In genomic region chr9:43745051-43745792, GRCm38 (mm10) we compare ENCODE assay signal across 9 mouse cellular contexts. TPM values are rescaled to one million over a fixed set of nuclear protein-coding genes. Genes with fewer than 3 reads are reported as not detected.
A peak's percentile ranks its signal among the peaks of the same experiment; 100 is the strongest.
DNase-seq lines count a peak whose midpoint lies in the region; ATAC-seq and TF ChIP-seq lines count a peak whose summit lies in the region.
"Had no signal": no experiment of that assay in that cellular context is flagged by ENCODE, and none has a peak within 500 bp of the region (broad histone marks: within the 10 kb centered on the region; RNA-seq: fewer than 3 reads in every experiment).

No protein-coding gene starts in this region.

- peak overlapping the region; percentile 89 for H3K27ac ChIP-seq in left cerebral cortex, adult 2 months
- H3K27ac ChIP-seq in brown adipose tissue, adult 24 weeks (replicated peaks; ENCODE audit: low read depth, low read length), result no peak overlapping the region
- peak overlapping the region; percentile 32; the same call in 1 of the 2 replicates for H3K27ac ChIP-seq in forebrain, embryonic 16.5 days (ENCODE audit: low read length)
- H3K27ac ChIP-seq in kidney, embryonic 16.5 days (ENCODE audit: low read length), result no peak overlapping the region

- no peaks in the 10 kb centered on the region for H3K9me3 ChIP-seq in forebrain, embryonic 16.5 days (ENCODE audit: control insufficient read depth, low read length)
- no peaks in the 10 kb centered on the region for H3K9me3 ChIP-seq in kidney, embryonic 16.5 days (ENCODE audit: low read length)
- H3K9me3 ChIP-seq: megakaryocyte, embryonic 14.5 days had no signal

- intact Hi-C loops in left cerebral cortex, adult 2 months (cut with DNase I), result loop anchor here (10.0 kb wide), 1 partner anchor 340 kb away; no protein-coding TSS in a partner anchor

- peak; percentile 51 to 56 for DNase-seq in left cerebral cortex, adult 2 months (ENCODE audit: extremely low spot score in 1 of 2, low spot score in 2 of 2)
- no peak for DNase-seq in left cerebral cortex, adult 8-10 months (ENCODE audit: low spot score in 2 of 2)
- peak; percentile 31 for DNase-seq in lung, postnatal 14 days
- peak; percentile 52 for DNase-seq in right cerebral cortex, postnatal 4 days
- no peak for DNase-seq in ovary, postnatal 10 days (ENCODE audit: low spot score)

- no peaks in the 10 kb centered on the region for H3K36me3 ChIP-seq in forebrain, embryonic 16.5 days (ENCODE audit: control insufficient read depth, insufficient read depth)
- H3K36me3 ChIP-seq in kidney, embryonic 16.5 days (ENCODE audit: insufficient read depth, low read length), result no peaks in the 10 kb centered on the region

- H3K4me2 ChIP-seq in forebrain, embryonic 16.5 days (ENCODE audit: low read length), result peak overlapping the region; percentile 85
- peak overlapping the region; percentile 97 for H3K4me2 ChIP-seq in kidney, embryonic 16.5 days (replicated peaks; ENCODE audit: low read depth, low read length)

- H3K27me3 ChIP-seq in forebrain, embryonic 16.5 days (replicated peaks; ENCODE audit: control insufficient read depth, insufficient read depth, low read length), result no peaks in the 10 kb centered on the region
- H3K27me3 ChIP-seq in kidney, embryonic 16.5 days (ENCODE audit: insufficient read depth, low read length), result peaks cover 21% of the 10 kb centered on the region

- peak; percentile 40 for TF ChIP-seq CTCF in left cerebral cortex, adult 2 months (IDR thresholded peaks at IDR 0.05)

- H3K4me3 ChIP-seq in left cerebral cortex, adult 2 months, result peak overlapping the region; percentile 79
- H3K4me3 ChIP-seq in brown adipose tissue, adult 24 weeks (ENCODE audit: insufficient read depth, low read depth, low read length), result peak overlapping the region; percentile 81
- H3K4me3 ChIP-seq in forebrain, embryonic 16.5 days (replicated peaks; ENCODE audit: low read length), result peak overlapping the region; percentile 52
- H3K4me3 ChIP-seq in kidney, embryonic 16.5 days (ENCODE audit: low read length), result peak overlapping the region; percentile 79
- H3K4me3 ChIP-seq: megakaryocyte, embryonic 14.5 days had no signal

- peak; percentile 29; the same call in 1 of the 2 replicates for ATAC-seq in forebrain, embryonic 16.5 days
- no peak for ATAC-seq in kidney, embryonic 16.5 days (ENCODE audit: low FRiP score, low TSS enrichment)

- H3K9ac ChIP-seq in forebrain, embryonic 16.5 days (replicated peaks; ENCODE audit: low read depth, low read length), result peak overlapping the region; percentile 95
- peak overlapping the region; percentile 86 for H3K9ac ChIP-seq in kidney, embryonic 16.5 days (replicated peaks; ENCODE audit: low read length)

- WGBS in forebrain, embryonic 16.5 days, result 0% methylated on average over 43 of the region's 43 CpGs
- under 1% methylated on average over 43 of the region's 43 CpGs for WGBS in kidney, embryonic 16.5 days

- no peaks in the 10 kb centered on the region; the same call in 1 of the 2 replicates for H3K4me1 ChIP-seq in brown adipose tissue, adult 24 weeks (ENCODE audit: control insufficient read depth, insufficient read depth, insufficient read length, low read length)
- H3K4me1 ChIP-seq in forebrain, embryonic 16.5 days (replicated peaks; ENCODE audit: control insufficient read depth, insufficient read depth, low read length), result peaks cover 55% of the 10 kb centered on the region
- H3K4me1 ChIP-seq in kidney, embryonic 16.5 days (ENCODE audit: insufficient read depth, low read length), result peaks cover 34% of the 10 kb centered on the region

RNA-seq across cellular contexts. Expression of gene Nectin1, which starts 1.4 kb away (rescaled TPM):
- total RNA-seq in left cerebral cortex, adult 2 months (2021), result 100 to 1,000 TPM; 112 to 114 TPM
- 10 to 100 TPM; 53.8 to 66.5 (median 60.4) TPM for total RNA-seq in left cerebral cortex, adult 8-10 months (2022)
- 1.0 and 1.3 TPM in 2 replicates for polyA plus RNA-seq in brown adipose tissue, adult 24 weeks (2012; ENCODE audit: insufficient read depth, insufficient read length, missing spikeins)
- 8.6 and 10.1 TPM in 2 replicates for polyA plus RNA-seq in forebrain, embryonic 16.5 days (2015; fragmentation: Nextera tagmentation; extraction: Ambion mirVana)
- polyA plus RNA-seq in kidney, embryonic 16.5 days (2015; fragmentation: Nextera tagmentation; extraction: Ambion mirVana), result 4.3 and 4.7 TPM in 2 replicates

Comparison
In these comparisons a context has a peak if more than half of its experiments do, and no peak if none do; other contexts are left out.
1. DNase-seq: peak in left cerebral cortex, adult 2 months (2 of 2), lung, postnatal 14 days (single experiment) and right cerebral cortex, postnatal 4 days (single experiment); none in left cerebral cortex, adult 8-10 months (0 of 2) and ovary, postnatal 10 days (single experiment).
2. H3K27ac ChIP-seq: peak in left cerebral cortex, adult 2 months (single experiment) and forebrain, embryonic 16.5 days (single experiment); none in brown adipose tissue, adult 24 weeks (single experiment) and kidney, embryonic 16.5 days (single experiment).
3. Peak in every context shown above with its lines, with median percentiles within 50 percentile points of each other: H3K4me3 ChIP-seq.